Mouse (Mus musculus) heart, adult 2 months (tissue): ENCODE results near the gene 4930404N11Rik. TPM values are rescaled to one million over a fixed set of nuclear protein-coding genes. Genes with fewer than 3 reads are reported as not detected.

Experiments
- DNase-seq, 2 experiments: peaks; one replicate each; pipeline ENCODE4 v3.0.0; 2021
- H3K27ac ChIP-seq: fragments of 200-600 bp; 2 replicates; pipeline ENCODE4 v1.8.1; 2022
- H3K27me3 ChIP-seq: fragments of 200-500 bp; 2 replicates; pipeline ENCODE4 v1.6.1; 2012; ENCODE audit warnings: mild to moderate bottlenecking, low read length, inconsistent platforms, mixed read lengths; ENCODE audit not compliant: control insufficient read depth, insufficient read depth
- H3K36me3 ChIP-seq: fragments of 200-500 bp; 2 replicates; pipeline ENCODE4 v1.6.1; 2012; ENCODE audit warnings: low read length, inconsistent platforms; ENCODE audit not compliant: control insufficient read depth, insufficient read depth
- H3K4me1 ChIP-seq: fragments of 200-500 bp; 2 replicates; pipeline ENCODE4 v1.6.1; 2011; ENCODE audit warnings: low read length; ENCODE audit not compliant: control insufficient read depth, insufficient read depth
- H3K4me3 ChIP-seq: fragments of 200-600 bp; 2 replicates; pipeline ENCODE4 v1.8.1; 2022
- H3K79me2 ChIP-seq: fragments of 200-500 bp; replicated peaks from 2 replicates; pipeline ENCODE4 v1.6.1; 2012; ENCODE audit warnings: mild to moderate bottlenecking, inconsistent platforms, low read length, moderate library complexity, mixed read lengths; ENCODE audit not compliant: control insufficient read depth, insufficient read depth
- H3K9ac ChIP-seq: fragments of 200-500 bp; 2 replicates; pipeline ENCODE4 v1.6.1; 2012; ENCODE audit warnings: low read depth, mild to moderate bottlenecking, control low read depth, inconsistent platforms, low read length, mixed read lengths
- CTCF ChIP-seq: fragments of 200-600 bp; IDR thresholded peaks from 2 replicates; pipeline ENCODE4 v1.8.1; 2022; ENCODE audit warnings: antibody characterized with exemption, mild to moderate bottlenecking, moderate library complexity
- EP300 ChIP-seq: fragments of 200-500 bp; IDR thresholded peaks from 2 replicates; pipeline ENCODE4 v1.6.1; 2011; ENCODE audit warnings: low read depth, low read length, control low read depth; ENCODE audit not compliant: insufficient read depth
- POLR2A ChIP-seq: fragments of 200-500 bp; IDR thresholded peaks from 2 replicates; pipeline ENCODE4 v1.6.1; 2011; ENCODE audit warnings: mild to moderate bottlenecking, low read depth, low read length, control low read depth; ENCODE audit not compliant: insufficient read depth
- WGBS: fragments of 180-500 bp; shearing (Covaris S2); methylation state at CpG from one replicate; pipeline ENCODE4 v1.1.7; 2018; 5-methylcytosine and 5-hydroxymethylcytosine counted together
- intact Hi-C: fragments of 180-260 bp; cut with DNase I; formaldehyde crosslinking; loops from one replicate; pipeline ENCODE4 v1.15.1; 2025
- polyA plus RNA-seq: library from polyadenylated mRNA; depleted of rRNA; stranded (reverse); fragments of >200 nt; gene quantifications from 2 replicates; pipeline ENCODE4 v1.2.3, GENCODE M21; 2012
- total RNA-seq, 2 experiments: library from RNA; stranded (reverse); gene quantifications; 2 replicates each; pipeline ENCODE4 v1.2.3; 2021

The 4930404N11Rik gene
- total and polyA plus RNA-seq, 3 experiments, result 0.64 to 1.2 (median 1.1) TPM

GRCm38 (mm10) chr10:81363436-81364346 is 1.9 kb downstream of the 4930404N11Rik start:
- Histone ChIP-seq H3K79me2 (no peaks in the 10 kb centered on the region), H3K36me3 (no peaks in the 10 kb centered on the region), H3K4me1 (peaks cover 8% of the 10 kb centered on the region), H3K9ac (peak overlapping the region; percentile 44), H3K4me3 (peak overlapping the region; percentile 27; the same call in 1 of the 2 replicates), H3K27ac (peak overlapping the region; percentile 48; the same call in 1 of the 2 replicates), H3K27me3 (no peaks in the 10 kb centered on the region)
- intact Hi-C loops, result no loop called here
- WGBS, result 29% methylated on average over 54 of the region's 54 CpGs
- DNase-seq, result peak; percentile 52 to 62
- TF ChIP-seq POLR2A, result no peak
- TF ChIP-seq EP300, result 0 out of 2 replicates have a peak, but pooled peaks have one; percentile 15
- no peak for TF ChIP-seq CTCF

DNA sequence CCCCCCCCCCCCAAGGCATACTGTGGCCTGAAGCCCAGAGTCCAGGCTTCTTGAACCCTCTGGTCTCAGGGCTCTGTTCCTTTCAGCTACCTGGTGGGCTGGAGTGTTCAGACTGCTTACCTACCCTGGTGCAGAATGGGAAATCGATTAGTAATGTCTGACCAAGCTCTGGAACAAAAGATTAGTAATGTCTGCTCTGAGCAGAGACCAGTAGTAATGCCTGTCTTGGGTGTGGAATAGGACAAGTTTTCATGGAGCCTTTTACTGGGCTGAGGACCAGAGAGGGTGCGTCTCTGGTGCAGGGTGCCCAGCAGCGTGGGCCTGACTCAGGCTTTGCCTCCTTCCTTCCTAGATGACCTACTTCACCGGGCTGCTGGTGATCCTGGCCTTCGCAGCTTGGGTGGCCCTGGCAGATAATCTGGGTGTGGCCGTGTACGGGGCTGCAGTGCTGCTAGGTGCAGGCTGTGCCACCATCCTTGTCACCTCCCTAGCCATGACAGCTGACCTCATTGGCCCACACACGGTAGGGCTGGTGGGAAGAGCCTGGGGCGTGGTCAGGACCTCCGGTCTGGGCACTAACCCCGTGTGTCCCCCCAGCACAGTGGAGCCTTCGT is 3.2 kb downstream of the 4930404N11Rik start:
- Histone ChIP-seq H3K4me1 (peaks cover 10% of the 10 kb centered on the region), H3K79me2 (no peaks in the 10 kb centered on the region), H3K27ac (no peak overlapping the region; the same call in 1 of the 2 replicates), H3K36me3 (no peaks in the 10 kb centered on the region), H3K4me3 (no peak overlapping the region), H3K9ac (no peak overlapping the region), H3K27me3 (no peaks in the 10 kb centered on the region)
- WGBS, result 66% methylated on average over 12 of the region's 12 CpGs
- intact Hi-C loops, result no loop called here
- TF ChIP-seq EP300 (no peak), CTCF (no peak), POLR2A (no peak)
- no peak for DNase-seq

DNA sequence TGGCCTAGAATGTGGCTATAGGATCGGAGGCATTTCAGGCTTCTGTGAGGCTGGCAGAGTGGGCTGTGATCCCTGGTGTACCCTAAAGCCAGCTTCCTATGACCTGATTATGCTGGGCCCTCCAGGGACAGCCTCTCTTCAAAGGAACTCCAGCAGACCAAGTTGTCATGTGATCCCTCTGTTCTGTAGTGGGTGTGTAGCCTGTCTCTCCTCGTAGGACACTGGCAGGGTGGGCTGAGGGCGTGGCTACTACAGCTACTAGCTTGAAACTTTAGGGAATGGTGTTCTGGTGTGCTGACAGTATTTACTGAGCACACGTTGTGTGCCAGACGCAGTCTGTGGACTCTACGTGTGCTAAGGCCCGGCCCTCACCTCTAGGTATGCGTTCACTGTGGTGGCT is 4.9 kb downstream of the 4930404N11Rik start:
- intact Hi-C loops, result no loop called here
- Histone ChIP-seq H3K9ac (no peak overlapping the region), H3K27ac (no peak overlapping the region), H3K4me3 (no peak overlapping the region), H3K4me1 (peaks cover 12% of the 10 kb centered on the region), H3K27me3 (no peaks in the 10 kb centered on the region), H3K36me3 (no peaks in the 10 kb centered on the region), H3K79me2 (no peaks in the 10 kb centered on the region)
- TF ChIP-seq POLR2A (no peak), EP300 (no peak), CTCF (no peak)
- WGBS, result 73% methylated on average over 8 of the region's 8 CpGs
- DNase-seq, result no peak

- Histone ChIP-seq H3K4me1 (peaks cover 9% of the 10 kb centered on the region), H3K36me3 (no peaks in the 10 kb centered on the region), H3K27ac (no peak overlapping the region), H3K9ac (no peak overlapping the region), H3K4me3 (no peak overlapping the region), H3K79me2 (no peaks in the 10 kb centered on the region), H3K27me3 (no peaks in the 10 kb centered on the region)
- intact Hi-C loops, result no loop called here
- no peak for TF ChIP-seq POLR2A
- TF ChIP-seq EP300, result no peak
- TF ChIP-seq CTCF, result no peak
- WGBS, result 62% methylated on average over 1 of the region's 1 CpGs
- DNase-seq, result no peak
Measured at GRCm38 (mm10) chr10:81358841-81359240, 6.8 kb downstream of the 4930404N11Rik start.

DNA sequence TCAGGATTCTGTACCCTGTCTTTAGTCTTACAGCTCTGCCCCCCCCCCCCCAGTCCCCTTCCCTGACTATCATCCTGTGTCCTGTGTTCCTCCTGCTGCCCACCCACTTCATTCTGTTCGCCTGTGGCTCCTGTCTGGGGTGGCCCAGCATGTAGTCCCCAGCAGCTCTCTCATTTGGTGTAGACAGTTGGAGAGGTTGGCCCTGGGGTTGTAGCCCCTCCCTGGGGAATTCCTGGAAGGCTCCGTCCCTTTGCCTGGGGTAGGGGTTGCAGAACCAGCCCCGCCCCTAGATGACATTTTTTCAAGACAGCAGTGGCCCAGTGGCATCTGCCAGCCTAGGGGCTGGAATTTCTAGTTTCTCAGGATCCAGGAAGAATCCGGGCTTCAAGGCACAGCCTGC is 7.4 kb downstream of the 4930404N11Rik start:
- peaks cover 7% of the 10 kb centered on the region for H3K4me1 ChIP-seq
- H3K27ac ChIP-seq, result no peak overlapping the region
- TF ChIP-seq POLR2A, result no peak
- TF ChIP-seq EP300, result no peak
- TF ChIP-seq CTCF, result no peak
- no peaks in the 10 kb centered on the region for H3K79me2 ChIP-seq
- 35% methylated on average over 4 of the region's 4 CpGs for WGBS
- intact Hi-C loops, result no loop called here
- no peaks in the 10 kb centered on the region for H3K27me3 ChIP-seq
- peak overlapping the region; percentile 94 for H3K9ac ChIP-seq
- no peaks in the 10 kb centered on the region for H3K36me3 ChIP-seq
- peak overlapping the region; percentile 69 for H3K4me3 ChIP-seq
- no peak for DNase-seq
